Mouse (Mus musculus) heart, adult 2 months (tissue): ENCODE results near the gene Prickle3. TPM values are rescaled to one million over a fixed set of nuclear protein-coding genes. Genes with fewer than 3 reads are reported as not detected.

ENCODE experiments used
- DNase-seq, 2 experiments: peaks; one replicate each; pipeline ENCODE4 v3.0.0; 2021
- H3K27ac ChIP-seq: fragments of 200-600 bp; 2 replicates; pipeline ENCODE4 v1.8.1; 2022
- H3K27me3 ChIP-seq: fragments of 200-500 bp; 2 replicates; pipeline ENCODE4 v1.6.1; 2012; ENCODE audit warnings: mild to moderate bottlenecking, low read length, inconsistent platforms, mixed read lengths; ENCODE audit not compliant: control insufficient read depth, insufficient read depth
- H3K36me3 ChIP-seq: fragments of 200-500 bp; 2 replicates; pipeline ENCODE4 v1.6.1; 2012; ENCODE audit warnings: low read length, inconsistent platforms; ENCODE audit not compliant: control insufficient read depth, insufficient read depth
- H3K4me1 ChIP-seq: fragments of 200-500 bp; 2 replicates; pipeline ENCODE4 v1.6.1; 2011; ENCODE audit warnings: low read length; ENCODE audit not compliant: control insufficient read depth, insufficient read depth
- H3K4me3 ChIP-seq: fragments of 200-600 bp; 2 replicates; pipeline ENCODE4 v1.8.1; 2022
- H3K79me2 ChIP-seq: fragments of 200-500 bp; replicated peaks from 2 replicates; pipeline ENCODE4 v1.6.1; 2012; ENCODE audit warnings: mild to moderate bottlenecking, inconsistent platforms, low read length, moderate library complexity, mixed read lengths; ENCODE audit not compliant: control insufficient read depth, insufficient read depth
- H3K9ac ChIP-seq: fragments of 200-500 bp; 2 replicates; pipeline ENCODE4 v1.6.1; 2012; ENCODE audit warnings: low read depth, mild to moderate bottlenecking, control low read depth, inconsistent platforms, low read length, mixed read lengths
- CTCF ChIP-seq: fragments of 200-600 bp; IDR thresholded peaks from 2 replicates; pipeline ENCODE4 v1.8.1; 2022; ENCODE audit warnings: antibody characterized with exemption, mild to moderate bottlenecking, moderate library complexity
- EP300 ChIP-seq: fragments of 200-500 bp; IDR thresholded peaks from 2 replicates; pipeline ENCODE4 v1.6.1; 2011; ENCODE audit warnings: low read depth, low read length, control low read depth; ENCODE audit not compliant: insufficient read depth
- POLR2A ChIP-seq: fragments of 200-500 bp; IDR thresholded peaks from 2 replicates; pipeline ENCODE4 v1.6.1; 2011; ENCODE audit warnings: mild to moderate bottlenecking, low read depth, low read length, control low read depth; ENCODE audit not compliant: insufficient read depth
- WGBS: fragments of 180-500 bp; shearing (Covaris S2); methylation state at CpG from one replicate; pipeline ENCODE4 v1.1.7; 2018; 5-methylcytosine and 5-hydroxymethylcytosine counted together
- intact Hi-C: fragments of 180-260 bp; cut with DNase I; formaldehyde crosslinking; loops from one replicate; pipeline ENCODE4 v1.15.1; 2025
- polyA plus RNA-seq: library from polyadenylated mRNA; depleted of rRNA; stranded (reverse); fragments of >200 nt; gene quantifications from 2 replicates; pipeline ENCODE4 v1.2.3, GENCODE M21; 2012
- total RNA-seq, 2 experiments: library from RNA; stranded (reverse); gene quantifications; 2 replicates each; pipeline ENCODE4 v1.2.3; 2021

The Prickle3 gene
- total and polyA plus RNA-seq, 3 experiments, result 16.8 to 27.8 (median 25.2) TPM

- peak; percentile 67 to 76 for DNase-seq
- Histone ChIP-seq H3K4me3 (no peak within 1 kb of the TSS), H3K27ac (no peak within 1 kb of the TSS), H3K4me1 (no peaks in the 10 kb centered on the region; the same call in 1 of the 2 replicates), H3K79me2 (no peaks in the 10 kb centered on the region), H3K27me3 (no peaks in the 10 kb centered on the region), H3K36me3 (no peaks in the 10 kb centered on the region), H3K9ac (no peak within 1 kb of the TSS; the same call in 1 of the 2 replicates)
- intact Hi-C loops, result no loop called here
- WGBS, result 21% methylated on average over 41 of the region's 42 CpGs
- TF ChIP-seq EP300, result no peak
- TF ChIP-seq POLR2A, result no peak
- TF ChIP-seq CTCF, result no peak
Observed at GRCm38 (mm10) chrX:7638401-7639091, 18.5 kb upstream of the Prickle3 start, which contains the start of gene Syp. Gene Syp, plus strand, starts transcription at chrX:7638471.

GRCm38 (mm10) chrX:7639536-7640325 is 17.3 kb upstream of the Prickle3 start:
- WGBS, result 21% methylated on average over 13 of the region's 13 CpGs
- intact Hi-C loops, result loop anchor here (5.0 kb wide), 1 partner anchor 67 kb away; the partner anchor contains the start of genes Foxp3 and Ppp1r3f
- H3K4me3 ChIP-seq, result no peak overlapping the region

GRCm38 (mm10) chrX:7640785-7641184 is 16.3 kb upstream of the Prickle3 start:
- H3K9ac ChIP-seq, result no peak overlapping the region
- no peaks in the 10 kb centered on the region for H3K27me3 ChIP-seq
- DNase-seq, result no peak
- no peaks in the 10 kb centered on the region for H3K79me2 ChIP-seq
- intact Hi-C loops, result loop anchor here (5.0 kb wide), 1 partner anchor 68 kb away; the partner anchor contains the start of genes Foxp3 and Ppp1r3f
- WGBS, result 29% methylated on average over 12 of the region's 12 CpGs
- TF ChIP-seq CTCF, result no peak
- no peaks in the 10 kb centered on the region; the same call in 1 of the 2 replicates for H3K4me1 ChIP-seq
- H3K36me3 ChIP-seq, result no peaks in the 10 kb centered on the region
- no peak overlapping the region for H3K27ac ChIP-seq
- no peak overlapping the region for H3K4me3 ChIP-seq

More at GRCm38 (mm10) chrX:7639536-7640325, 17.3 kb upstream of the Prickle3 start:
- Histone ChIP-seq H3K4me1 (no peaks in the 10 kb centered on the region; the same call in 1 of the 2 replicates), H3K27me3 (no peaks in the 10 kb centered on the region), H3K36me3 (no peaks in the 10 kb centered on the region), H3K79me2 (no peaks in the 10 kb centered on the region), H3K27ac (no peak overlapping the region), H3K9ac (no peak overlapping the region)
- DNase-seq, result no peak
- TF ChIP-seq POLR2A (no peak), EP300 (no peak), CTCF (no peak)

DNA sequence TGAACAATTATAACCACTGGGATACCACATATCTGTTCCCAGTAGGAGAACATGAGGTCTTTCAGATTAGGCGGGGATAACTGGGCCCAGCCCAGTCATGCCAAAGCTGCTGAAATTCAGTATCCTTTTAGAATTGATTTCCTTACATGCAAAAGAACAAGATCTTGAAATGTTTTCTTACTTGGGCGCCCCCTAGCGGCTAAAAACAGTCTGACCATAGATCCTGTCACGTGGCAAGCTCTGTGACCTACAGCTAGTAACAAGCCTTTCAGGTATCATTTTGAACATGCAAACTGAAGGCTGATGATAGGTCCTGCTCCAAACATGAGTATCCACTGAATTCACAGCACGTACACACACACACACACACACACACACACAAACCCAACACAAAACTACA is 11.7 kb upstream of the Prickle3 start:
- Histone ChIP-seq H3K27me3 (no peaks in the 10 kb centered on the region), H3K27ac (no peak overlapping the region), H3K9ac (no peak overlapping the region), H3K79me2 (no peaks in the 10 kb centered on the region), H3K4me1 (peaks cover 2% of the 10 kb centered on the region), H3K36me3 (no peaks in the 10 kb centered on the region), H3K4me3 (no peak overlapping the region)
- DNase-seq, result peak; percentile 63 to 82
- TF ChIP-seq CTCF (peak; percentile 82), POLR2A (no peak), EP300 (no peak)
- intact Hi-C loops, result loop anchor here (5.0 kb wide), 2 partner anchors 173 to 223 kb away; no protein-coding TSS in a partner anchor
- WGBS, result 13% methylated on average over 5 of the region's 5 CpGs

GRCm38 (mm10) chrX:7648671-7649304 is 8.3 kb upstream of the Prickle3 start:
- no peaks in the 10 kb centered on the region for H3K36me3 ChIP-seq
- DNase-seq, result peak; percentile 82 to 89
- TF ChIP-seq CTCF, result peak; percentile 55
- TF ChIP-seq EP300, result no peak
- peak; percentile 73 for TF ChIP-seq POLR2A
- WGBS, result 13% methylated on average over 25 of the region's 25 CpGs
- peak overlapping the region; percentile 52 for H3K4me3 ChIP-seq
- H3K4me1 ChIP-seq, result peaks cover 2% of the 10 kb centered on the region
- H3K27ac ChIP-seq, result peak overlapping the region; percentile 95
- no peaks in the 10 kb centered on the region for H3K27me3 ChIP-seq
- intact Hi-C loops, result loop anchor here (1.0 to 5.0 kb wide), 5 partner anchors 9 to 226 kb away; partner anchors contain the start of genes Gpkow and Prickle3
- no peaks in the 10 kb centered on the region for H3K79me2 ChIP-seq
- H3K9ac ChIP-seq, result peak overlapping the region; percentile 95
